Mouse (Mus musculus) kidney, adult 9 months (tissue): ENCODE measurements around the gene Sult4a1.
"Not testable (repeated sequence)": the region's sequence is repeated elsewhere in the genome, so short reads cannot be mapped to it uniquely, and the experiment has no call there.

Source experiments
- DNase-seq: peaks from one replicate; pipeline ENCODE4 v3.0.0; 2022

Gene Sult4a1

GRCm38 (mm10) chr15:84105105-84105923 is at the start of gene Sult4a1:
Gene Sult4a1, minus strand, starts transcription at chr15:84105754.
- DNase-seq: no peak

- DNase-seq: no peak
Observed at GRCm38 (mm10) chr15:84140929-84141328, 35.4 kb upstream of the Sult4a1 start.

- no peak for DNase-seq
Observed at GRCm38 (mm10) chr15:84140109-84140508, 34.6 kb upstream of the Sult4a1 start.

GRCm38 (mm10) chr15:84139592-84140005 is 34.0 kb upstream of the Sult4a1 start:
- no peak for DNase-seq

GRCm38 (mm10) chr15:84136473-84137415 is 31.2 kb upstream of the Sult4a1 start:
- DNase-seq: no peak

- peak; percentile 28 for DNase-seq
Observed at GRCm38 (mm10) chr15:84135472-84135871, 29.9 kb upstream of the Sult4a1 start.

GRCm38 (mm10) chr15:84133440-84133839 is 27.9 kb upstream of the Sult4a1 start:
- DNase-seq: no peak

GRCm38 (mm10) chr15:84131971-84132370 is 26.4 kb upstream of the Sult4a1 start:
- DNase-seq: no peak

GRCm38 (mm10) chr15:84131096-84131786 is 25.7 kb upstream of the Sult4a1 start:
- peak; percentile 16 for DNase-seq

GRCm38 (mm10) chr15:84126871-84127270 is 21.3 kb upstream of the Sult4a1 start:
- DNase-seq: no peak

GRCm38 (mm10) chr15:84126447-84126846 is 20.9 kb upstream of the Sult4a1 start:
- DNase-seq: no peak

GRCm38 (mm10) chr15:84124086-84124485 is 18.5 kb upstream of the Sult4a1 start:
- DNase-seq: no peak

GRCm38 (mm10) chr15:84123075-84123474 is 17.5 kb upstream of the Sult4a1 start, which contains the start of gene Pnpla5:
Gene Pnpla5, minus strand, starts transcription at chr15:84123175.
- no peak for DNase-seq

- DNase-seq: no peak
Observed at GRCm38 (mm10) chr15:84121036-84121435, 15.5 kb upstream of the Sult4a1 start.

GRCm38 (mm10) chr15:84120612-84121011 is 15.1 kb upstream of the Sult4a1 start:
- peak; percentile 8 for DNase-seq

GRCm38 (mm10) chr15:84116466-84116865 is 10.9 kb upstream of the Sult4a1 start:
- no peak for DNase-seq

GRCm38 (mm10) chr15:84115727-84116126 is 10.2 kb upstream of the Sult4a1 start:
- no peak for DNase-seq

- DNase-seq: no peak
Observed at GRCm38 (mm10) chr15:84113873-84114272, 8.3 kb upstream of the Sult4a1 start.

- DNase-seq: peak; percentile 5
Observed at GRCm38 (mm10) chr15:84108899-84109298, 3.3 kb upstream of the Sult4a1 start.

GRCm38 (mm10) chr15:84105924-84106500 is 458 bp upstream of the Sult4a1 start:
- no peak for DNase-seq

GRCm38 (mm10) chr15:84104626-84105025 is 928 bp downstream of the Sult4a1 start:
- no peak for DNase-seq

GRCm38 (mm10) chr15:84097536-84097935 is 8.0 kb downstream of the Sult4a1 start:
- DNase-seq: not testable (repeated sequence)
